Mouse (Mus musculus) heart, postnatal 36 days (tissue): Measurements from ENCODE around the gene Tmem245. TPM values are rescaled to one million over a fixed set of nuclear protein-coding genes. Genes with fewer than 3 reads are reported as not detected.
A peak's percentile ranks its signal among the peaks of the same experiment; 100 is the strongest.

ENCODE experiments used
- DNase-seq, 2 experiments: peaks; one replicate each; pipeline ENCODE4 v3.0.0; 2021 to 2022
- intact Hi-C: fragments of 180-260 bp; cut with DNase I; formaldehyde crosslinking; loops from one replicate; pipeline ENCODE4 v1.15.1; 2025
- total RNA-seq, 2 experiments: library from RNA; stranded (reverse); gene quantifications; 2 replicates each; pipeline ENCODE4 v1.2.3; 2021

The Tmem245 gene
- total RNA-seq, 2 experiments from 2014 or later: 66.0 to 79.2 TPM

DNA sequence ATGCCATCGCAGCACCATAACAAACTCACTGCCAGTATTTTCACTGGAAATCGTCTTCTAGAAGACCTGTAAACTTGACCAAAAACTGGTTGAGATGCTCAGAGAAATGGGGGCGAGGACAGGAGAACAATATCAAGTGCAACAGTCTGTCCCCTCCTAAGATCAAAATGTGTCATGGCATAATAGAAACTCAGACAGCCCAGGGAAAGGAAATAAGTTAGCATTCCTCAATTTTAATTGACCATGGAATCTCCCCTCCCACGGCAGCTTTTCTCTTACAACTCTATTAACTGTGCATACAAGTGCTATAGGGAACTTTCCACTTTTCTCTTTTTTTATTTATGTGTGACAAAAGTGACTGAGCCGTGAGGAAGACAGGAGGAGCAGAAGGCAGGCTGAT, 79.5 kb downstream of the Tmem245 start:
- no peak for DNase-seq
- intact Hi-C loops: no loop called here

DNA sequence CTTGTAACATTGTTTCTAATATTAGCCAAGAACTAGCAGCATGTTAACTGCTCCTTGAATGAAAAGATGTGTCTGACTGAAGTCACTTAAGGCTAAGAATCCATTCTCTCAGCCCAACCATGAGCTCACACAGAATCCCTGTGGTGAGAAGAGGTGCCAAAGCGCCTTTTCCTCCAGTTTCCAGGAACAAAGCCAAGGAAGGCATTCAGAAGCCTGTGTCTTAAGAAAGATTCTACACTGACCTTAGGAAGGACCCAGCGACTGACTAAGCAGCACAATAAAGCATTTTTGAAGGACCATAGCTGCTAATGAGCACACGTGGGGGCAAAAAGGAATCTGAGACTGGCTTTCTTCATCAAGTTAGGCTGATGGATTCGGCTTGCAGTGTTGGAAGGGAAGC, 81.3 kb downstream of the Tmem245 start:
- DNase-seq: peak in 1 of 2 experiments; percentile 20
- intact Hi-C loops: no loop called here

DNA sequence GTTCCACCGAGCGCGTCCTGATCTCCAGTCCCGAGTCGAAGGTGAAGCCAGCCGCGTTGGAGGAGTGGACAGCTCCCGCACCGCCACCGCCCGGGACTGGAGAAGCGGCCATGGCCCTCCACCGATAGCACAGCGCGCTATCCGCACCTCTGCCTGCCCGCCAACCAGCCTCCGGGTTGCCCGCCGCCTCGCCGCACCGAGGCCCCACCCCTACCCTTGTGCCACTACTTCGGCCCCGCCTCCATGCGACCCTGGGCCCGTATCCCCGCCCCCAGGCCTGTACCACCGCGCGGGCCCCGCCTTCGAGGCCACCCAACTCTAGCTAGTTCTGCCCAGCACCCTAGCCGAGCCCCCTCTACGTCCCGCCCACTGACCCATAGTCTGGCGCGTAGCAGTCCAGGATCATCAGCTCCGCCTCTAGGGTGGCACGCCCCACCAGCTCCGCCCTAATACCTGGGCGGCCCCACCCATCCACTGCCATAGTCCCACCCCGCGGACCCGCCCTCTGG, 82.2 kb downstream of the Tmem245 start, which contains the start of gene Ctnnal1:
Ctnnal1 (minus strand) TSS at position 186 of the 509 bp plus-strand sequence.
- intact Hi-C loops: no loop called here
- DNase-seq: peak; percentile 79 to 84

DNA sequence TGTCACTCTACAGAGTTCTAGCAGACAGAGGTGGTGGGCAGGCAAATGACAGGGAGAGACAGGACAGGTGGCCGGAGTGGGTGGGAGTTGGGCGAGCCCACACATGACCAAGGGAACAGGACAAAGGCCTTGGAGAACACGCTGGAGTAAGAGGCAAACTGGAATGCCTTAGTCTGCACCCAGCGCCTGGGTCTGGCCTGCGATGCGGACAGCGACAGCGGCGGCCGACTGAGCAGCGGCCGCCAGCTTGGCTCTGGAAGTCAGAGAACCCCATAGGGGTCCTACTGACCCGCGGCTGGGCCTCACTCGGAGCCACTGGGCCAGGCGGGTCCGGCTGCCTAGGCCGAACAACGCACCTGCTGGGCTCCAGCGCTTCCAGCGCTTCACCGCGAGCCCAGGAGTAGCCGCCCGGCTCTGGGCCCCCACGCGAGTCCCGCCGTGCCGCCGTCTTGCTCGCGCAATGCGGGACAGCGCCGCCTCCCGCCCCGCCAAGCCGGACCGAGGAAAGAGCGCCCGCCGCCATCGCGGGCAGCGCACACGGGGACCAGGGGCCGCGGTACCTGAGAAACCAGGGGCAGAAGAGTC, 82.7 kb downstream of the Tmem245 start:
- DNase-seq: peak; percentile 51 to 64
- intact Hi-C loops: no loop called here

DNA sequence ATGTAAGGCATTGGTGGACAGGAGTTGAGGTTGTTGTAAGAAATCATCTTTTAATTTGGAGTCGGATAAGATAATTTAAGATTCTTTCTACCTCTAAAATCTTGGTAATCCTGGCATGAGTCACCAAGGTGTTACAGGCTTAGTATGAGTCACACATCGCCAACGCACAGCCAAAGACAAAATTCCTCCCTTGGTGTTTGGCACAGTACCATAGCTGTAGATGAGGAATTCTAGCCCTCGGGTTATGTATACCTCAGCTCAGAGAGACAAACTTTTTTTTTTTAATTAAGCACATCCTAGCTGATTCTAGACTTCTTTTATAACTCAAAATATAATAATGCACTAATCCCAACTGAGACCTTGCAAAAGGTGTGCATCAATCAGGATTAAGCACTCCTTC, 83.2 kb downstream of the Tmem245 start:
- intact Hi-C loops: no loop called here
- no peak for DNase-seq

DNA sequence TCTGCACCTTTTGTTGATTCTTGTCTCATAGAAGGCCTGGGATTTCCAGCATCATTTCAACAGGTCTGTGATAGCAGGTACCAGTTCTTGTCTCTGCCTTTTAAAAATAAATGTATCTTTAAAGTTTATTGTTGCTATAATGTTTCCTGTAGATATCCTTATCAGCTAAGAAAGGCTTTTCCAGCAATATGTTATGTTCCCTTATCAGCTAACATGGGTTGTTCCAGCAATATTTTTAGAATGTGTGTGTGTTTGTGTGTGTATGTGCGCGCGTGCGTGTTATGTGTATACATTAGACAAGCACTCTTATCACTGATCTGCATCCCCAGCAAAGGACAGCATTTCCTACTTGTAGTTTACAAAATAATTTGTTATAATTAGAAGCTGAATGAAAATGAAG, 85.7 kb downstream of the Tmem245 start:
- intact Hi-C loops: no loop called here
- no peak for DNase-seq

DNA sequence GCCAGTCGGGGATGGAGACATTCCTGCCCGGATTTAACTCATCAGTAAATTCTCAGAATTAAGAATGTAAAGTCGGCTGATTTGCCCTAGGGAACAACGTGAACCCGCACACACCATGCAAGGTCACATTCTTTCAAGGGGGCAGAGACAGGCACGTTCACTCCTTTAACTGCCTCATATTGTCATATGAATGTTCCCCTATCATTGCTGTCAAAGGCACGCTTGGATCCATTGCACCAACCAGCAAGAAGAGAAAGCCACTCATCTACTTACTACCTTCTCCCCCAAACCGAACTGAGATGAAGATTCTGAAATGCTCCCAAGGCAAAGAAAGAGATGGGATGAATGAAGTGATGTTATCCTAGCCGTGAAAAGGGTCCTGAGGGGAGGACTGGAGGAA, 88.5 kb downstream of the Tmem245 start:
- no peak for DNase-seq

DNA sequence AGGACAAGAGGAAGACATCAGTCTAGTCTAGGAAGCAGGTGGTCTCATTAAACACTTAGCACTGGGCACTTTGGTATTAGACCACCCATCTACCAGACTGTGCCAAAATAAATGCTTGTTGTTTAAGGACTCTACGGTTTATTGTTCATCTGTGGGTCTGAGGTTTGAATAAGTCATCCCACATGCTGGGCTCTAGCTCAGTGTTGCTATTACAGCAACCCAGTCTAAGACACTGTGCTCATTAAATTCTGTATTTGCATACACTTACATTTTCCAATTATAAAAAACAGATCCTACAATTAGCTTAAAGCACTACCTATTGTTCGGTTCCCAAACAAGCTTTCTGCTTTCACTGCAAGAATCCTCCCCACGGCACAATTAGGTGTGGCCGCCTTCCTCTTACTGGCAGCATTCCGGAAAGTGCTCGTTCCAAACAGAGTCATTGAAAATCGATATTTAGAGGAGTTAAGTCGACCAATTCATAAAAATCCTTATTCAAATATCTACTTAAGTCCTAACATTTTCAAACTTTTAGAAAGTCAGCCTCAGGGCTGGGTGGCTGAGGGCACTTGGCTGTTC, 90.8 kb downstream of the Tmem245 start:
- intact Hi-C loops: no loop called here
- no peak for DNase-seq

More for the DNA sequence above, 88.5 kb downstream of the Tmem245 start:
- intact Hi-C loops: no loop called here

DNA sequence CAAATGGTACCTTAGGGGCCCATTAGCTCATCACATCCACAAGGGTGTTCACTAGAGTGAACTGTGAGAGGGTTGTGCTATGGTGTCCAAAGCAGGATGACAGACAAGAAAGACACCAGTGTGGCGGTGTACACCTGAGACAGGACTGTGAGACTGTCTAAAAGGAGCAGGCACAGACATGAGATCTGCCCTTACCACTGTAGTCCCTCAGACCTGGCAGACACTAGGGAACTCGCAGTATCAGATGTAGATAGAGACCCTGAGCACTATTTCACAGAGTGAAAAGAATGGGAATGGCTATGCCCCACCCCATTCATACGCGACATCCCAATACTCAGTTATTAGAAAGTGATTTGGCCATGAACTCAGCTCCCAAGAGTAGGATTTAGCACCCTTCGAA, 91.3 kb downstream of the Tmem245 start:
- no peak for DNase-seq
- intact Hi-C loops: no loop called here

DNA sequence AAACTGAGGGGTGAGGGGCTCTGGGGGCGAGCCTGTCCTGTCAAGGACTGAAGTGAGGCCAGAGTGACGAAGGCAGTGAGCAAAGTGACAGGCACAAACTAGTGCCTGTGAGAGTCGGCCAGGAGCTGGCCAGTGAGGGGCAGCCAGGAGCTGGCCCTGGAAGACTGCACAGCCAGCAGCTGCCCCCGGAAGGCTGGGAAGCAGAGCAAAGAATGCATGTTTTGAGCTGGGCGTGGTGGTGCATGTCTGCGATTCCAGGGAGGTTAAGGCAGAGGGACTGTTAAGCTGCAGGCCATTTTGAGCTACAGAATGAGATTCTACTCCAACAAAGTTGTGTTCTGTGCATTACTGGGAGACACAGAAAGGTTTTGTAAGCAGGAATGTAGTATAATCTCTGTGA, 96.5 kb downstream of the Tmem245 start:
- no peak for DNase-seq

DNA sequence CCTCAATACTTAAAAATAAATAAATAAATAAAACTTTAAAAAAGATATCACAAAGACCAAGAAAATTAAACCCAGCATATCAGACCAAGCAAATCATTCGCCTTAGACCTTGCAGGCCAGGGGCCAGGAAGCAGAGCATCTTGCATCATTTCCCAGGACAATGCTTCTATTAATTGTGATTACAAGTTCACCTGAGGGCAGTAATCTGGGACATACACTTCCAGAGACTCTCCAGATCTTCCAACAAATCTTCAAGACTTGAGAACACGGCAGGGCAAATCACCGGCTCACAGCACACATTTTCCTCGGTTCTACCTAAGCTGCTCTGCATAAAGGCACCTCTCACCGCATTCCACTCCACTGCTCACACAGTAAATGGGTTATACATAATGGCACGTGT, 99.2 kb downstream of the Tmem245 start:
- intact Hi-C loops: no loop called here
- DNase-seq: no peak

More for the DNA sequence above, 96.5 kb downstream of the Tmem245 start:
- intact Hi-C loops: no loop called here

DNA sequence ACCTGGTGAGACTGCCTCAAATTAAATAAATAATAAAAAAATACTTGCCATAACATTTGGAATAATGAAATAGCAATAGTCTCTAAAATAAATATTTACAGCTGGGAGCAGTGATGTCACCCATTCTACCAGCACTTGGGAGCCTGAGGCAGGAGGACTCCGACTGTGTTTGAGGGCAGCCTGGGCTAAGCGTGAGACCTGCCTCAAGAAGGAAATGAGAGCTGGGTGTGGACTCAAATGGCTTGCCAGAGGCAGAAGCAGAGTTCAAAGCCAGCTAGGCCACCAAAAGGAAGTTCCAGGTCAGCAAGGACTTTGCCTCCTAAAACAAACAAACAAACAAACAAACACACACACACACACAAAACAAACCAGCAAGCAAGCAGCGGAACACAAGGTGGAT, 99.8 kb downstream of the Tmem245 start:
- intact Hi-C loops: no loop called here
- no peak for DNase-seq

DNA sequence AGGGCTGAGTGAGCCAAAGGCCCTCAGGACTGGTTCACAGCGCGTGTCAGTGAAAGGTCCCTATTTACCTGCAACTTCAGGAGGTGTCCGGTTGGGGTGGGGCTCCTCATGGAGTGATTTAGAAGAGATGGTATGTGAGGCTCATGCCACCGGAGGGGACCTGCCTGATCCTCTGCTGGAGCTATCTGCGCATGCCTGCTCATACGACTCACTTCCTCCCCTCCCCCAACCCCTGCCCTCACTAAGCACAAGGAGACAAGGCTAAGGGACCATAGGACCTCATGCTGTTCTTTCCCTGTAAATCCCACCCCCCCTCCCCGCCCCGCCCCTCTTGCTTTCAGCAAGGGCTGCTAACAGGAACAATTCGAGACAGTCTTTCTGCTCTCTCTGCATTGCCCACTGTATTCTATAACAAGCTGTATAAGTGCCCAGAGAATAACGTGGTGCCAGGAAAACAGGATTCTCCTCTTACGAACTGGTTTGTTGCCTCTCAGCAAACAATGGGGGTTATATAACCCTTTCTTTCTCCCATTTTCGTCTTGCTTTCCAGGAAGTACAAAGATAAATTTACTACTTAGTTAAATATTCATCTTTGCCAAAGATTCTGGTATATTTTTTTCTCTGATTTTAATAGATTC, 101.2 kb downstream of the Tmem245 start:
- no peak for DNase-seq

DNA sequence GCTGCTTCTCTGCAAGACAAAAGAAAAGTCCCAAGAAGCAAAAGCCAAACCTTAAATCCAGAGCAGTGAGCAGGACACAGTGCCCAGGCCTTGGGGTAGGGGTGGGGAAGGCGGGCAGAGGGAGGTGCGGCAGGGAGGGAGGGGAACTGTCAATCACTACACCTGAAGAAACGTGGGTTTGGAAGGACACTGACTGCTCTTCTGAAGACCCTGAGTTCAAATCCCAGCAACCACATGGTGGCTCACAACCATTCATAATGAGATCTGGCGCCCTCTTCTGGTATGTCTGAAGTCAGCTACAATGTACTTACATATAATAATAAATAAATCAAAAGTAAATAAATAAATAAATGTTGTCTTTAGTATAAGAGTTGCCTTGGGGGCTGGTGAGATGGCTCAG, 102.3 kb downstream of the Tmem245 start:
- intact Hi-C loops: no loop called here
- DNase-seq: no peak

More for the DNA sequence above, 101.2 kb downstream of the Tmem245 start:
- intact Hi-C loops: no loop called here

DNA sequence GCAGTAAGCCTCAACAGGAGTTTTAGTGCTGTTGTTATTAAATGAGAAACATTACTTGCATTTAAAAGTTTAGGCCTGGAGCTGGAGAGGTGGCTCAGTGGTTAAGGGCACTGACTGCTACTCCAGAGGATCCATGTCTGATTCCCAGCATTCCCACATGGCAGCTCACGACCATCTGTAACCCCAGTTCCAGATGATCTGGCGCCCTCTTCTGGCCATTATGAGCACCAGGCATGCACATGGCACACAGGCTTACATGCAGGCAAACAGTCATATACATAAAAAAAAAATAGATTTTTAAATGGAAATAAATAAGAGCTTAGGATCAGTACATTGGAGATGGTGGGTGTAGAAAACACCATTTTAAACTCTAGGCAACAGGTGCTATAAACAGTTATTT, 103.3 kb downstream of the Tmem245 start:
- no peak for DNase-seq
- intact Hi-C loops: no loop called here

DNA sequence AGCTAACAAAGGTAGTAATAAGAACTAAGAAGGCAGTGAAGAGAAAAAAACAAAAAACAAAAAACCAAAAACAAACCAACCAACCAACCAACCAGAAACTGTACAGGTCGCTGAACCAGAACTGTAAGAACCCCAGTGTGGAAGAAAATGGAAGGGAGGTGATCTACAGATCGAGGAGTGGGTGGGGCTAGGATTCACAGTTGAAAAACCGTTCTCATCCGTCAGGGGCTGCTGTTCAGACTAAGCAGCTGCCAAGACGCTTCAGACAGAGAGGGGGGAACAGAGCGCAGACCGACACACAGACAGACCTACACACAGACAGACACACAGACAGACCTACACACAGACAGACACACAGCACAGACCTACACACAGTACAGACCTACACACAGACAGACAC, 104.7 kb downstream of the Tmem245 start:
- no peak for DNase-seq
- intact Hi-C loops: no loop called here

DNA sequence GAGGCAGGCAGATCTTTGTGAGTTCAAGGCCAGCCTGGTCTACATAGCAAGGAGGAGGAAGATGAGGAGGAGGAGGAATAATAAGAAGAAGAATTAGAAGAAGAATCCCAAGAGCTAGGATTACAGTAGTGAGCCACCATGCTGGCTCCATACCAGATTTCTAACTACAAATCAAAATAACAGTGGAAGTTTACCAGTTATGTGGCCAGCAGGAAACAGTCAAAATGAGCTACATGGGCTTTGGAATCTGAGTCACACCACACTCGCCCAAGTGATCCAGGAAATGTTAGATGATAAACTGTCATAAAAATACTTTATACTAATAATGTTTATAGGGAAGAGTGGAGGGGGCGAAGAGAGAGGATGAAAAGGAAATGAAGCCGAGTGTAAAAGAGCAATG, 106.9 kb downstream of the Tmem245 start:
- intact Hi-C loops: no loop called here
- no peak for DNase-seq

DNA sequence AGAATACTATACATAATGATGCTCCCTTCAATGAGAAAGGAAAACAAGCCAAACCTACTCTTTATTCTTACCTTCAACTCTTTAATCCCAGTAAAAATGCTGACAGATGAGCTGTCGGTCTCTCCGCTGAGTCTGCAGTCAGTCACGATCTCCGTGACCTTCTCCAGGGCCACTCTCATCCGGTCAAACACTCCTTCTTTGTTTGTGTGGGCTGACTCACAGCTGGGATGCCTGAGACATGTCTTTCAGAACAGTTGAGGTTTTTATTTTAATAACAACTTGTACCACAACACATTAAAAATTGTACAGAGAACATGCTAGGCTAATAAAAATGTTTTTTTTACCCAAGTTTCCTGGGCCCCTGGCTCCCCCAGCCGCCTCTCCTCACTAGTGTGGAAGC, 109.6 kb downstream of the Tmem245 start:
- DNase-seq: no peak
- intact Hi-C loops: no loop called here

DNA sequence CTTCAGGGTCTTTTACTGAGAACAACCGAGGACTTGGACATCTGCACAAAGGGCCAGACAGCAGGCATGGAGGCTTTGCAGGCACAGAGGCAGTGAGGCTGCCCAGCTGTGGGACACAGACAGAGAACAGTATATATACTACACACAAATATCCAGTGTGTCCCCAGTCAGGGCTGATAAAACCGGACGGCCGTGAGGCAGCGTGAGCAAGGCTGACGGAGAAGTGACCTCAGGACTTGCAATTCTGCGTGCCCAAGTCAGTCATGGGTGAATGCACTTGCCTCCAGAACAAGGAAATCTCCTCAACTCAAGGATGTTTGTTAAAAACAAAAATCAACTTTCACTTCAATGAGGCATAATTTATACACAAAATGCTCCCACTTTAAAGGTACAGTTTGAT, 115.2 kb downstream of the Tmem245 start:
- intact Hi-C loops: no loop called here

DNA sequence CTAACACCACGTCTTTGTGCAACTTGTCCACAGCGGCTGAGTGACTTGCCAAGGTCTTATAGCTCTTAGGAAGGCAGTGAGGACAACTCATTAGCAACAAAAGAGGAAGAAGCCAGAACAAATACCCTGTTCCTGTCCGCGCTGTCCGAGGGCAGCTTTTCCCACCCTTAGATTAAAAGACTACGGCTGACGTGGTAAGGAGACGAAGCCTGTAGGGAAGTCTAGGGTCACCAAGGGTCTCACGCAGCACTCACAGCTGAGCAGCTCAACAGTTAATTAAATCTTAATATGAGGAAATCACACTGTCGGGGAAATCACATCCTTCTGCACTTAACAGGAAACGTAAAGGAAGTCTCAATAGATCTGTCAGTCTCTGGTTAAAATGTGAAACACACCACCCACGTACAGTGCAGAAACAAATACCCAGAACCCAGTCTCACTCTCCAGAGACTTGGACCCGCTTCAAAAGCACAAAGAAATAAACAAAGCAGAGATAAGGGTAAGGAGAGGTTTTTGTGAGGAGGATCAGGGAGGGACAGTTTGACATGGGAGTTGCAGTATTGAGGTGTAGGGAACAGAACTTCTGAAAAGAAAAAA, 116.1 kb downstream of the Tmem245 start:
- intact Hi-C loops: no loop called here
- peak in 1 of 2 experiments; percentile 15 for DNase-seq

More for the DNA sequence above, 115.2 kb downstream of the Tmem245 start:
- DNase-seq: no peak

DNA sequence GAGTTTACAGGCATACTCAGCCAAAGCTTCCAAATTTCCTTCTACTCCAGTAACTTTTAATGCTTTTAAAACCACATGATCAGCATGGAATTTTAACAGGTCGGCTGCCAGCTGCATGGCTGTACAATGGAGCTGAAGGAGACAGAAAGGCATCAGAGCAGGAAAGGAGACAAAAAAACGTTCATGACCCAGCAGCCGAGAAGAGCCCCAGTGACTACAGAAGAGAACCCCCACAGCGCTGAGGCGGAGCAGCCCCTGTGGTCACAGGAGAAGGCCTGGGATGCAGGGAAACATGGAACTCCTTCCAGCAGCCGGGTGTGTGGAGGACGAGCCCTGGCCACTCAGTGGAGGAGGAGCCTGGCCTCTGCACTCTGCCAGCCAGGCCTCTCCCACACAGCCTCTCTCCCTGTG, 117.7 kb downstream of the Tmem245 start:
- DNase-seq: peak; percentile 26 to 27
- intact Hi-C loops: no loop called here

DNA sequence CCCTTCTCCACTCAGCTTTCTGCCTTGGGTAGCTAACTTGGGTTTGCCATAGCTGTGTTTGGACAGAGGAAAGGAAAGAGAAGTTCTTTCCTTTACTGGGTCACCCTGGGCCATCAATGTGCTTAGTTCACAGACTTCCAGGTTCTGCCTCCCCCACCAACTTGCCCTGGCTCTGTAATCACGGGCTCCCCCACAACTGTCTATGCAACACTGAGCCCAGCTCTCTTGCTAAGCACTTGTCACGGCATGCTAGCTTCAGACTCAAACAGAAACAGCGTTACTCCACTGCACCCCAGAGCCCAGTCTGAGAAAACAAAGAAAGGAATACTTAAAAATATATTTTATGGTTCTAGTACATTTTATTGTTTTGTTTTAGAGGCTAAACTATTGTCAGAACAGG, 118.3 kb downstream of the Tmem245 start:
- intact Hi-C loops: no loop called here
- DNase-seq: no peak
